In the genomic region with DNA sequence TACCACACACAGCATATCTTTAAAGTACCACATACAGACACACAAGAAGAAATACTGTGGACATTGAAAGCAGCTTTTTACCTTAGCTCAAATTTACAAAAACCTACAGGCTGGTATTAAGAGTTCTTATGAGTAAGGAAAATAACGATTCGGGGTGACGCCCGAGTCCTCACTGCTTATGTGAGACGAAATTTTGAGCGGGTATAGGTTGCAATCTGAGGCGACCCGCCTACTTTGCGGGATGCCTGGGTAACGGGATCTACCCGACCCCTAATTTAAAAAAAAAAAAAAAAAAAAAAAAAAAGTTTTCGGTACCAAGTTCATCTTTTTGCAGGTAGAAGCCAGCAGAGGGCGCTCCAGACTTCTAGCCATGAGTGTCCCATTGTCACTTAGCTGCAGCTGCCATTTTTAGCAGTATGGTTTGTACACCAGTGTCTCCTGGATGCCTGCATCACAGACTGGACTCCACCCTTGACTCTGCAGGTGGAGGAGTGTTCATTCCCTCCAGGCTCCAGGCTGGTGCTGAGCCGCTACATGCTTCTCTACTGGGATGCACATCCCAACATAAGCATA, we compare ENCODE assay signal across 8 mouse cellular contexts. TPM values are rescaled to one million over a fixed set of nuclear protein-coding genes. Genes with fewer than 3 reads are reported as not detected.
DNase-seq lines count a peak whose midpoint lies in the region; ATAC-seq and TF ChIP-seq lines count a peak whose summit lies in the region.

No protein-coding gene starts in this region.

- no peaks in the 10 kb centered on the region for H3K9me3 ChIP-seq in CH12.LX (replicated peaks; ENCODE audit: low read length)
- no peaks in the 10 kb centered on the region for H3K9me3 ChIP-seq in neural tube, embryonic 11.5 days (ENCODE audit: control insufficient read depth, low read length)

- no peaks in the 10 kb centered on the region for H3K27me3 ChIP-seq in CH12.LX (replicated peaks)
- no peaks in the 10 kb centered on the region for H3K27me3 ChIP-seq in liver, adult 2 months (ENCODE audit: control insufficient read depth, insufficient read depth, low read length)
- no peaks in the 10 kb centered on the region for H3K27me3 ChIP-seq in neural tube, embryonic 11.5 days (ENCODE audit: control insufficient read depth, insufficient read depth, low read length)

- no peaks in the 10 kb centered on the region for H3K36me3 ChIP-seq in CH12.LX (replicated peaks in 1 of 2; ENCODE audit: control insufficient read depth in 1 of 2, insufficient read depth in 1 of 2, low read length in 1 of 2)
- H3K36me3 ChIP-seq in liver, adult 2 months (ENCODE audit: control insufficient read depth, insufficient read depth, low read length): no peaks in the 10 kb centered on the region
- H3K36me3 ChIP-seq in neural tube, embryonic 11.5 days (ENCODE audit: control insufficient read depth, insufficient read depth, low read length): no peaks in the 10 kb centered on the region; the same call in 1 of the 2 replicates

- H3K79me2 ChIP-seq in CH12.LX (replicated peaks; ENCODE audit: control insufficient read depth, extremely low read depth, insufficient read depth, poor library complexity, severe bottlenecking): no peaks in the 10 kb centered on the region
- H3K79me2 ChIP-seq in liver, adult 2 months (ENCODE audit: control insufficient read depth, insufficient read depth, low read length): no peaks in the 10 kb centered on the region

- WGBS in liver, adult 2 months: 20% methylated on average over 14 of the region's 14 CpGs
- WGBS in neural tube, embryonic 11.5 days: 23% methylated on average over 14 of the region's 14 CpGs

- H3K27ac ChIP-seq in CH12.LX (ENCODE audit: insufficient read depth, low read depth): peak overlapping the region; percentile 68
- H3K27ac ChIP-seq in liver, adult 2 months (replicated peaks; ENCODE audit: insufficient read depth, low read depth, low read length): no peak overlapping the region
- no peak overlapping the region for H3K27ac ChIP-seq in neural tube, embryonic 11.5 days (ENCODE audit: low read depth, low read length)

- 0 out of 2 replicates have a peak overlapping the region, but pooled peaks have one; percentile 47 for H3K9ac ChIP-seq in CH12.LX (ENCODE audit: insufficient read depth, low read depth)
- H3K9ac ChIP-seq in liver, adult 2 months (ENCODE audit: low read depth, low read length): no peak overlapping the region
- H3K9ac ChIP-seq in neural tube, embryonic 11.5 days (ENCODE audit: low read length): no peak overlapping the region

- TF ChIP-seq RAD21 in CH12.LX (IDR thresholded peaks at IDR 0.05; ENCODE audit: low read depth, low read length): peak; percentile 77

- H3K4me3 ChIP-seq in CH12.LX (replicated peaks in 1 of 3; ENCODE audit: low read depth in 2 of 3, low read length in 2 of 3, poor library complexity in 1 of 3): peak overlapping the region in 2 of 3 experiments; percentile 15 to 24
- no peak overlapping the region for H3K4me3 ChIP-seq in liver, adult 2 months (ENCODE audit: insufficient read depth, low read depth, low read length)
- no peak overlapping the region for H3K4me3 ChIP-seq in neural tube, embryonic 11.5 days (ENCODE audit: low read depth, low read length)

- peak; percentile 40; the same call in 1 of the 2 replicates for TF ChIP-seq POLR2A in CH12.LX (IDR thresholded peaks at IDR 0.05; ENCODE audit: low read depth, low read length)
- no peak for TF ChIP-seq POLR2A in liver, adult 2 months (IDR thresholded peaks at IDR 0.05; ENCODE audit: extremely low read depth, insufficient read depth, low read length)

- peak; percentile 77 for ATAC-seq in inflammation-experienced regulatory T-cells, adult 6 months
- ATAC-seq in neural tube, embryonic 11.5 days (ENCODE audit: insufficient read depth, low FRiP score, low TSS enrichment): no peak

- H3K4me2 ChIP-seq in CH12.LX (ENCODE audit: insufficient read depth, low read depth, poor library complexity, severe bottlenecking): peak overlapping the region; percentile 38
- no peak overlapping the region for H3K4me2 ChIP-seq in neural tube, embryonic 11.5 days (ENCODE audit: low read depth)

- in situ Hi-C loops in CH12.LX (cut with MboI; ENCODE audit: low pct_ligation_motif_present, low pct_unique_long_range_greater_than_20kb, low sequenced_read_pairs): loop anchor here (5.0 kb wide), 1 partner anchor 40 kb away; no protein-coding TSS in a partner anchor

- peak; percentile 95 for DNase-seq in 416B (ENCODE audit: low read depth)
- peak; percentile 94 for DNase-seq in CH12.LX (ENCODE audit: extremely low read depth)
- DNase-seq in c-Kit-positive CD71-negative TER-119-negative erythroid progenitor cells, embryonic 14.5 days (ENCODE audit: low read depth): peak; percentile 71
- peak; percentile 75 for DNase-seq in gastrocnemius, adult 18-20 months (ENCODE audit: low spot score)
- peak; percentile 59 for DNase-seq in liver, adult 2 months (ENCODE audit: extremely low read depth, low read depth, low spot score)
- peak; percentile 76 for DNase-seq in neural tube, embryonic 11.5 days (ENCODE audit: low spot score)
- peak; percentile 68 to 69 for DNase-seq in thymus, postnatal 36 days

- TF ChIP-seq EP300 in CH12.LX (IDR thresholded peaks at IDR 0.05; ENCODE audit: low read length): no peak; the same call in 1 of the 2 replicates

- peaks cover 12 to 29% of the 10 kb centered on the region in 2 experiments for H3K4me1 ChIP-seq in CH12.LX (ENCODE audit: control insufficient read depth in 1 of 2, insufficient read depth in 2 of 2)
- peaks cover 2% of the 10 kb centered on the region; the same call in 1 of the 2 replicates for H3K4me1 ChIP-seq in liver, adult 2 months (ENCODE audit: control insufficient read depth, insufficient read depth, low read length)
- H3K4me1 ChIP-seq in neural tube, embryonic 11.5 days (ENCODE audit: control insufficient read depth, insufficient read depth, low read length): no peaks in the 10 kb centered on the region

- dilution Hi-C loops in CH12.LX (cut with MboI; ENCODE audit: extremely low pct_ligation_motif_present, extremely low pct_unique_long_range_greater_than_20kb, low sequenced_read_pairs): no loop called here

- peak; percentile 61 to 92 for TF ChIP-seq CTCF in CH12.LX (conservative IDR thresholded peaks at IDR 0.05 in 1 of 2, IDR thresholded peaks at IDR 0.05 in 1 of 2; ENCODE audit: low read depth in 2 of 2, low read length in 2 of 2)
- TF ChIP-seq CTCF in liver, adult 2 months (IDR thresholded peaks at IDR 0.05; ENCODE audit: low read depth, low read length): peak; percentile 63

TF ChIP-seq in CH12.LX, 34 proteins besides CTCF, POLR2A, EP300 and RAD21:
- TF ChIP-seq MEF2A (IDR thresholded peaks at IDR 0.05; ENCODE audit: borderline replicate concordance, low read depth, low read length) (peak; percentile 68; the same call in 1 of the 2 replicates), ZNF384 (IDR thresholded peaks at IDR 0.05; ENCODE audit: low read depth, low read length) (peak; percentile 99), UBTF (IDR thresholded peaks at IDR 0.05; ENCODE audit: low read depth, low read length) (0 out of 2 replicates have a peak, but pooled peaks have one; percentile 37), MYC (IDR thresholded peaks at IDR 0.05; ENCODE audit: low read depth, low read length) (0 out of 2 replicates have a peak, but pooled peaks have one; percentile 44), BHLHE40 (IDR thresholded peaks at IDR 0.05; ENCODE audit: low read depth, low read length) (peak; percentile 31; the same call in 1 of the 2 replicates), USF2 (conservative IDR thresholded peaks at IDR 0.05; ENCODE audit: low read depth, low read length) (no peak), PAX5 (IDR thresholded peaks at IDR 0.05; ENCODE audit: low read length) (no peak), JUND (conservative IDR thresholded peaks at IDR 0.05; ENCODE audit: low read depth, low read length) (0 out of 2 replicates have a peak, but pooled peaks have one; percentile 17), TBP (conservative IDR thresholded peaks at IDR 0.05; ENCODE audit: low read depth, low read length) (no peak), NELFE (IDR thresholded peaks at IDR 0.05; ENCODE audit: low read depth, low read length) (peak; percentile 34; the same call in 1 of the 2 replicates), POLR2AphosphoS2 (IDR thresholded peaks at IDR 0.05; ENCODE audit: low read depth, low read length) (no peak), ELF1 (IDR thresholded peaks at IDR 0.05; ENCODE audit: low read depth, low read length) (no peak), NRF1 (IDR thresholded peaks at IDR 0.05; ENCODE audit: low read depth, low read length) (no peak), SMC3 (IDR thresholded peaks at IDR 0.05; ENCODE audit: low read depth, low read length) (peak; percentile 68), MAX (IDR thresholded peaks at IDR 0.05; ENCODE audit: low read length) (no peak; the same call in 1 of the 2 replicates), IRF4 (IDR thresholded peaks at IDR 0.05; ENCODE audit: low read depth, low read length) (peak; percentile 42)

RNA-seq across cellular contexts. Expression of gene Vdac2, which starts 12.4 kb away (rescaled TPM):
- total RNA-seq in CH12.LX (2012; rRNA removed) (268 and 332 TPM in 2 replicates), CH12.LX (2014; rRNA removed) (475 and 538 TPM in 2 replicates)
- 461 and 517 TPM in 2 replicates for polyA plus RNA-seq in CH12.LX (2012; ENCODE audit: insufficient read length, low read depth)
- total RNA-seq in gastrocnemius, adult 18-20 months (2021): 100 to 1,000 TPM; 304 to 312 TPM
- polyA plus RNA-seq in inflammation-experienced regulatory T-cells, adult 6 months (2017; shearing (Covaris generic)): 100 to 1,000 TPM; 242 to 259 (median 244) TPM
- 87.0 and 89.3 TPM in 2 replicates for total RNA-seq in liver, adult 2 months (2014; rRNA removed)
- 66.0 and 108 TPM in 2 replicates for polyA plus RNA-seq in liver, adult 2 months (2012; rRNA removed)
- polyA plus RNA-seq in neural tube, embryonic 11.5 days (2014; fragmentation: Nextera tagmentation; extraction: Ambion mirVana): 297 and 310 TPM in 2 replicates

RNA-seq across cellular contexts. Expression of gene Comtd1, which starts 36.1 kb away (rescaled TPM):
- total RNA-seq in CH12.LX (2012; rRNA removed) (30.4 and 34.9 TPM in 2 replicates), CH12.LX (2014; rRNA removed) (13.3 and 14.2 TPM in 2 replicates)
- polyA plus RNA-seq in CH12.LX (2012; ENCODE audit: insufficient read length, low read depth): 26.1 and 29.0 TPM in 2 replicates
- 10 to 100 TPM in 1 of 2 experiments, 1 to 10 TPM in 1; 6.1 to 11.3 TPM for total RNA-seq in gastrocnemius, adult 18-20 months (2021)
- 10 to 100 TPM; 15.0 to 21.0 (median 18.2) TPM for polyA plus RNA-seq in inflammation-experienced regulatory T-cells, adult 6 months (2017; shearing (Covaris generic))
- total RNA-seq in liver, adult 2 months (2014; rRNA removed): 4.1 and 8.0 TPM in 2 replicates
- 8.6 and 10.1 TPM in 2 replicates for polyA plus RNA-seq in liver, adult 2 months (2012; rRNA removed)
- polyA plus RNA-seq in neural tube, embryonic 11.5 days (2014; fragmentation: Nextera tagmentation; extraction: Ambion mirVana): 14.0 and 16.0 TPM in 2 replicates

Comparison
In these comparisons a context has a peak if more than half of its experiments do, and no peak if none do; other contexts are left out.
1. H3K4me3 ChIP-seq: peak in CH12.LX (2 of 3); none in liver, adult 2 months (single experiment) and neural tube, embryonic 11.5 days (single experiment).
2. Peak in every context shown above with its lines, with median percentiles within 50 percentile points of each other: DNase-seq.